Mouse (Mus musculus) spleen, postnatal 0 days (tissue): ENCODE data around the gene Stum. TPM values are rescaled to one million over a fixed set of nuclear protein-coding genes. Genes with fewer than 3 reads are reported as not detected.

Source experiments
- polyA plus RNA-seq: library from polyadenylated mRNA; unstranded; fragments of >200 nt; fragmentation: Nextera tagmentation; extraction: Ambion mirVana; gene quantifications from 2 replicates; pipeline ENCODE4 v1.2.1, GENCODE M21; 2015

The Stum gene
- polyA plus RNA-seq: 0.55 and 0.58 TPM in 2 replicates

DNA sequence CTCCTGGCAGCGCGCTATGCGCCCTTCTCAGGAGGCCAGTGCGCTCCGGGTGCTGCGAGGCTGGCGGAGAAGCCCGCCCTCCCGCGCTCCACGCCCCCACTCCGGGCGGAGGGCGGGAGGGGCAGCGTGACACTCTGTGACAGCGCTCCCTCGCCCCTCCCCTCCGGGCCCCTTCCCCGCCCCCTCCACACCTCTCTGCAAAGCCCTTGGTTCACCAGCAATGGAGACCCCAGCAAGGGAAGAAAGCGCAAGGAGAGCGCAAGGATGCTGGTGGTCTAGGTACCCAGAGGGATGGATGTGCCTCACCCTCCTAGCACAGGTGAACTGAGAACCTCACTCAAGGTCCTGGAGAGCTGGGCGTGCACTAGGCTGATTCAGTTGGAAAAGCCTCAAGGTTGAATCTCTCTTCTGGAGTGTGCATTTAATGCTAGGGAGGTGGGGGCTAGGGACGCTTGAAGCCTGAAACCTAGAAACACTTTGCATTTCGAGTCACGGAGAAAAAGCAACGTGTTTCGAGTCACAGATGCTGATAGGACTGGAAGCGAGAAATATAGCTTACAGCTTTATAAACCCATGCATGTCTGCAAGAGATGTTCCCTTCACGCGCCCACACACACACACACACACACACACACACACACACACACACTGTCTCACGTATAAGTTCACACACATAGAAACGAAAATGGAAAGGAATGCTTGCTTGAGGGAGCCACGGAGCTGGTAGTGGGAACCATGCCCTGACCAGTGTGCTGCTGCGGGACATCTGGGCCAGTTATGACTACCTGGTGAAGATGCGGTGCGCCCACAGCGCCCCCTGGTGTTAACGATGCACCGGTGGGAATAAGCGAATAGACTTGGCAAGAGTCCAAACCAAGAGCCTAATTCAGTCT is at the start of gene Stum:
TSS of gene Stum (minus strand) at position 106 of the 893 bp plus-strand sequence.

Other genes starting within 250 kb of the Stum start
- 24.5 and 28.8 TPM in 2 replicates for gene Psen2, start 220.1 kb downstream of the Stum start, polyA plus RNA-seq
- gene Itpkb, start 153.0 kb downstream of the Stum start, polyA plus RNA-seq: 3.4 and 4.2 TPM in 2 replicates
- gene Parp1, start 85.4 kb upstream of the Stum start, polyA plus RNA-seq: 52.5 and 55.9 TPM in 2 replicates
- 12.7 and 13.4 TPM in 2 replicates for gene Lin9, start 157.6 kb upstream of the Stum start, polyA plus RNA-seq
- not detected in 2 replicates for gene Mixl1, start 213.5 kb upstream of the Stum start, polyA plus RNA-seq
- 11.3 and 13.9 TPM in 2 replicates for gene Acbd3, start 242.5 kb upstream of the Stum start, polyA plus RNA-seq